Mouse (Mus musculus) fat pad, adult 2 months (tissue): Measurements from ENCODE around the gene Sgo2a.
"Not testable (repeated sequence)": the region's sequence is repeated elsewhere in the genome, so short reads cannot be mapped to it uniquely, and the experiment has no call there.

ENCODE experiments used
- DNase-seq: peaks from one replicate; pipeline ENCODE4 v3.0.0-alpha.2; 2011; ENCODE audit warnings: low read depth, low spot score; ENCODE audit errors: extremely low read depth

Sgo2a gene

GRCm38 (mm10) chr1:58030156-58030871 is 34.5 kb downstream of the Sgo2a start:
- peak; percentile 70 for DNase-seq

GRCm38 (mm10) chr1:58031160-58031769 is 35.5 kb downstream of the Sgo2a start:
- DNase-seq = no peak

GRCm38 (mm10) chr1:58037306-58037705 is 41.5 kb downstream of the Sgo2a start:
- not testable (repeated sequence) for DNase-seq

DNA sequence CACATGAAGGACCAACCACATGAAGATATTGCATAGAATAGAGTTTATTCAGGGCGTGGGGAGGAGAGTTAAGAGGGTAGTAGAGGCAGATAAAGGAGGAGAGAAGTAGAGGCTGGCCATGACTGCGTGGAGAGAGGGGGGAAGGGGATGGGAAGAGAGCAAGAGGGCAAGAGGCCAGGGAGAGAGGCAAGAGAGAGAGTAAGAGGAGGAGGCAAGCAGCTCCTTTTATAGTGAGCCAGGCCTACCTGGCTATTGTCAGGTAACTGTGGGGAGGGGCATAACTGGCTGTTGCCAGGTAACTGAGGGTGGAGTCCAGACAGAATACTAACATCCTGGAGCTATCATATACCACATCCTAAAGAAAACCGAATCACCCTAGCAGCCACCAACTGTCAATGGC is 49.3 kb downstream of the Sgo2a start:
- DNase-seq = no peak

DNA sequence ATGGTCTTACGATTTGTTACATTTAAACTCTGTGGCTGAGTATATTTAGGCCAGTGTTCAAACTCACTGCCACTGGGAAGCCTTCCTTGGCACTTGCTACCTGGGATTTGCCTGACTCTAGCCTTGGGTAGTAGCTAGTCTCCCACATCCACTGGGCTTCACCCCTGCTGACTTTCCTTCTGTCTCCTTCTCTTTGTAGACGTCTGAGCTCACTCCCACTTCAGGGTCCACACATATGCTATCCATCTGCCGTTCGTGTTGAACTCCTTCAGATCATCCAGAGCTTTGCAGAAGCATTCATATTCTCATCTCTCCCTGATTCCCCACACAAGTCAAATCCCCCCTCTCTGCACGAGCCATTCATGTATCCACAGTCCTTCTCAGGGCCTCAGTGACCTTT is 49.8 kb downstream of the Sgo2a start:
- no peak for DNase-seq

DNA sequence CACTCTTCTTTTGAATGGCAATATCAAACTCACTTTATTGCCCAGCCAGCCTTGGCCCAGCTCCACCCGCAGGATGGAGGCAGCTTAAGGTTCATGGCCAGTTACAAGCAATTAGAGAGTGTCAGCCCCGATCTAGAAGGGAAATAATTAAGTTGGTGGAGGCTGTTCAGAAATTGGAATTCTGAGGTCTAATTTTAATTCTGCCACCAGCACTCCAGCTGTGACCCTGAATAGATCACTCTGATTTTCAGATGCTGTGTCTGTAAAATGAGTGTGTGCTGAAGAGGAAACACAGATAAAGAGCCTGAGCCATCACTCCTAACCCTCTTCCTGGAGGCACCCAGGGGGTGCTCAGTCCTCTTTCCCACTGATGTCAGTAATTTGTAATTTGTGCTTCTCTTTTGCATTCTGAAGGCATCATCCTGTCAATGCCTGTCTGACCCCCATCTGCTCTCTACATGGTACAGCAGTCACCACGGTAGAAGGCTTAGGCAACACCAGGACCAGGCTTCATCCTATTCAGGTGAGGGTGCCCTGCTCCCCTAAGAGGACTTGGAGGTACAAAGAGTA is 51.0 kb downstream of the Sgo2a start:
- DNase-seq = no peak

DNA sequence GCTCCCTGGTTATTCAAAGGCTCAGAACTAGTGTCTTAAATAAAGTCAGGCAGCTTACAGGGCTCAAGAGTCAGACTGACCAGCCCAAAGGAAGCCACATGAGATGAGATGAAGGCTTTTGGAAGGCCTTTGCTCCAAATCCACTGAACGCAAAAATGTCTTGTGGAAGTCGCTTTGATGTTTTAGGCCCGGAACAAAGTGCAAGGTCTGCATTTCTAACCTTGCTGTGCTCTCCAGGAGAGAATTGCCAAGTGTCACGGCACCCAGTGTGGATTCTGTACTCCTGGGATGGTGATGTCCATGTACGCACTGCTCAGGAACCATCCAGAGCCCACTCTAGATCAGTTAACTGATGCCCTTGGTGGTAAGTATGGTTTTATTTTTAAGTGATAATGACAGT is 53.4 kb downstream of the Sgo2a start:
- no peak for DNase-seq

DNA sequence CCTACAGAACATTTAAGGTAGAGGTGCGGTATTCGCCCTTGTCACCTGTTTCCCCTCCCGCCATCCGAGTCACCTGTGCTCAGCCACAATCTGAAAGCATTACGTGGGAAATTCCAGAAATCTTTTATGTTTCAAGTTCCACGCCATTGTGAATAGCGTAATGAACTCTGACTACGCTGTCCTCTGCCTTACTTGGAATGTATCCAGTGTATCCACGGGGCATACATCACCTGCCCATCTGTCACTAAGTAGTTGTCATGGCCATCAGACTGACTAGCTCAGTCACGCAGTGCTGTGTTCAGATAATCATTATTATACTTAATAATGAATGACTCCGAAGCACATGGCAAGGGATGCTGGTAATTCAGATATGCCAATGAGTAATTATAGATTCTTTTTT is 59.8 kb downstream of the Sgo2a start:
- DNase-seq = no peak

- DNase-seq = no peak
Measured at GRCm38 (mm10) chr1:58056074-58056807, 60.5 kb downstream of the Sgo2a start.

GRCm38 (mm10) chr1:58056939-58057338 is 61.2 kb downstream of the Sgo2a start:
- DNase-seq = no peak

GRCm38 (mm10) chr1:58058846-58059245 is 63.1 kb downstream of the Sgo2a start:
- DNase-seq = no peak

GRCm38 (mm10) chr1:58062131-58062530 is 66.4 kb downstream of the Sgo2a start:
- no peak for DNase-seq

DNA sequence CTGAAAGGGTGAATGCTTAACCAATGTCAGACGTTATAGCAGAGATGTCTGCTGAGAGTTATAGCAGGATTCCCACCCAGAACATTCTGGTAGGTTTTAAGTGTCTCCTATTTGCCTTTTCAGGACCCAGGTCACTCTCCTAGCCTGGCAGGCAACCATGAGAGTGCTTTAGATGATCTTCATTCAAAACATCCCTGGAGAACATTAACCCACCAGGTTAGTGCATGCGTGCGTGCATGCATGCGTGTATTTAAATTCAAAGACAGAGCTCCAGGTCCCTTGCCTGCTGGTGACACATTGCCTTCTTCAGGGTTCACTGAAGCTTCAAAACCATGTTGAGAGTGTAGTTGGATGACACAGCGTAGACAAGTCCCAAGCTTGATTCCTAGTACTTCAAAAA is 69.4 kb downstream of the Sgo2a start:
- no peak for DNase-seq

DNA sequence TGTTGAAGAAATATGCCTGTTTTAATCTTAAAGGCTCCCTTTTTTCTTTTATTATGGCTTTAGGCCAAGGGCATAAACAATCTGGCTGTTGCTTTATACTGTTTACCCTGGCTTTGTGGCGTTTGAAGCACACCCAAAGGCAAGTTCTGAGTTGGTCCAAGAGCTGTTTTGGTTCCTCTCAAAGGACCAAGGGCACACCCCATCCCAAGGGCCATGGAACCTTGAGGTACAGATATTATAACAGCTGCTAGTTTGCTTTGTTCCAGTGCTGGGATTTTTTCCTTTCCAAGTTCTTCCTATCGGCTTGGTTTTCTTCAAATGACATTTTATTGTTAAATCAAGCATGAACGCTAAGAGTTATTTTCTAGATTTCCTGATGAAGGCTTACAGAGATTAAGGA is 69.8 kb downstream of the Sgo2a start:
- DNase-seq = no peak

- DNase-seq = no peak
Measured at GRCm38 (mm10) chr1:58069181-58069580, 73.4 kb downstream of the Sgo2a start.

GRCm38 (mm10) chr1:58070091-58070490 is 74.3 kb downstream of the Sgo2a start:
- no peak for DNase-seq

GRCm38 (mm10) chr1:58071006-58071405 is 75.2 kb downstream of the Sgo2a start:
- no peak for DNase-seq

GRCm38 (mm10) chr1:58071509-58071908 is 75.7 kb downstream of the Sgo2a start:
- no peak for DNase-seq

GRCm38 (mm10) chr1:58072416-58072815 is 76.6 kb downstream of the Sgo2a start:
- DNase-seq = no peak

DNA sequence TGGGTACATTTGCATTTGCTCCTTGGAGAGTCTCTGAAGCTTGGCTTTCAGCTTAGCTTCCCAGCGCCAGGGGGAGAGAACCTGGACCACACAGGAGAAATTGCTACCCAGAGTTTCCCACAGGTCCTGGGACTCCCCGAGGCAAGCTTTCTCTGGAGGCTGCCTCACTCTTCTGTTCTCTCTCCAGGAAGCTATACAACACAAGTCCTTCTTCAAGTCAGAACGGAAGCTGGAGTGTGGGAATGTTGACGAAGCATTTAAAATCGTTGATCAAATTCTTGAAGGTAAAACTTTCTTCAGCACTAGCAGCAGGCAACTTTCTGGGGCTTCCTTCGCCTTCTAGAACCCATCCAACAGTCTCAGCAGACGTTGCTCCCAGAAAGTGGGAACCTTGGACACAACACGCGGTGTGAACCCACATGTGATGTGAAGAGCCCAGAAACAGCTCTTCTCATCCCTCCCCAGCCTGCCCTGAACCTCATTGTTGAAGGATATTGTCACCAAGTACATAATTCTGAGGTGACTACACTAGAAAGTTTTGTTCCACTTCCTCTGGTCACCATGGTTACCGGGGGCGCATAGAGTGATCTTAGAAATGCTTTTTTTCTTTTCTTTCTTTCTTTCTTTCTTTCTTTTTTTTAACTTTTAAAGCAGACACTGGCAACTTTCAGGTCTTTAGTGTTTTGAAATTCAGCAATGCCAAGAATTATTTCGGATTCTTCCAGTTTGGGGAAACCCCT is 77.4 kb downstream of the Sgo2a start:
- no peak for DNase-seq

DNA sequence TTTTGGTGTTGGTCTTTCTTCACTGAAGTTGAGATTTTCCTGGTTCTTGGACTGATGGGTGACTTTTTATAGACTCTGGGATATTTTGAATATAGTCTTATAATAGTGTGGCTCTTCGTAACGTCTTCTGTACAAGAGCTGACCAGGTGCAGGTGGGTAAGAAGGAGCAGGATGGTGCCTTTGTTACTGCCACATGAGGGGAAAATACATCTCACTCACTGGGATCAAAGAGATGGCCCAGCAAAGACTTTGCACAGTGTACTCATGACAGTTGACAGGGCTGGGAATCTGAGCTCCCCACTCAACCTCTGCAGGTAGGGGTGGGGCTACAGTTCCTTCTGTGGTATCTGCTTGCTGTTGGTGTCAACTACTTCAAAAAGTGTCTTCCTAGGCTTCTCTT is 78.5 kb downstream of the Sgo2a start:
- no peak for DNase-seq
